Mouse (Mus musculus): ENCODE data around the gene Pnmal2. TPM values are rescaled to one million over a fixed set of nuclear protein-coding genes. Genes with fewer than 3 reads are reported as not detected.

Gene Pnmal2
- total and polyA plus RNA-seq, 3 experiments = 0.07 TPM; not detected in 2

GRCm38 (mm10) chr7:16906281-16906680 is 38.2 kb upstream of the Pnmal2 start, which contains the start of gene Ptgir:
TSS of gene Ptgir (plus strand) at chr7:16906490.
- Histone ChIP-seq H3K36me3 (ENCODE audit: control insufficient read depth in 1 of 2, insufficient read depth in 2 of 2, low read length in 2 of 2) (peaks cover 0 to 34% of the 10 kb centered on the region in 2 experiments), H3K9ac (ENCODE audit: control insufficient read depth, low read depth, low read length, poor library complexity, severe bottlenecking) (peak within 1 kb of the TSS; percentile 74), H3K79me2 (ENCODE audit: control insufficient read depth, insufficient read depth, low read length, poor library complexity) (peaks cover 27% of the 10 kb centered on the region), H3K4me3 (ENCODE audit: control insufficient read depth in 1 of 2, insufficient read depth in 1 of 2, low read depth in 2 of 2, low read length in 2 of 2) (peak within 1 kb of the TSS; percentile 57 to 70), H3K27me3 (ENCODE audit: control insufficient read depth in 1 of 2, insufficient read depth in 2 of 2, low read length in 2 of 2) (no peaks in the 10 kb centered on the region), H3K9me3 (replicated peaks; ENCODE audit: insufficient read depth, low read length) (no peaks in the 10 kb centered on the region), H3K27ac (ENCODE audit: control insufficient read depth, low read depth, low read length) (peak within 1 kb of the TSS; percentile 61), H3K4me1 (ENCODE audit: control insufficient read depth in 1 of 2, insufficient read depth in 2 of 2, low read length in 2 of 2) (peaks cover 6 to 47% of the 10 kb centered on the region in 2 experiments)
- peak; percentile 87 for DNase-seq (ENCODE audit: low read depth, low spot score)
- TF ChIP-seq TBP (IDR thresholded peaks at IDR 0.05; ENCODE audit: low read depth, low read length) (peak; percentile 62), SIN3A (IDR thresholded peaks at IDR 0.05; ENCODE audit: low read length) (peak; percentile 56; the same call in 1 of the 2 replicates), USF2 (IDR thresholded peaks at IDR 0.05; ENCODE audit: borderline replicate concordance in 1 of 2, insufficient read depth in 1 of 2, low read depth in 1 of 2, low read length in 2 of 2) (no peak), HCFC1 (IDR thresholded peaks at IDR 0.05; ENCODE audit: low read depth, low read length) (peak; percentile 37; the same call in 1 of the 2 replicates), GATA1 (IDR thresholded peaks at IDR 0.05; ENCODE audit: low read depth, low read length) (no peak), ZNF384 (IDR thresholded peaks at IDR 0.05; ENCODE audit: low read depth, low read length) (peak; percentile 54; the same call in 1 of the 2 replicates), MYC (IDR thresholded peaks at IDR 0.05; ENCODE audit: low read depth, low read length) (no peak; the same call in 1 of the 2 replicates), MEF2A (IDR thresholded peaks at IDR 0.05; ENCODE audit: extremely low read depth, insufficient replicate concordance, low read depth, low read length, poor library complexity, severe bottlenecking) (no peak), POLR2AphosphoS2 (IDR thresholded peaks at IDR 0.05; ENCODE audit: low read length) (peak; percentile 63; the same call in 1 of the 2 replicates), TCF12 (IDR thresholded peaks at IDR 0.05; ENCODE audit: low read depth, low read length) (peak; percentile 38; the same call in 1 of the 2 replicates), POLR2A (IDR thresholded peaks at IDR 0.05; ENCODE audit: control insufficient read depth in 1 of 2, insufficient read depth in 1 of 2, low read depth in 1 of 2, low read length in 2 of 2, poor library complexity in 1 of 2) (peak in 1 of 2 experiments; percentile 72; a peak in 2 of 4 replicates), MAZ (IDR thresholded peaks at IDR 0.05; ENCODE audit: low read depth, low read length) (peak; percentile 88), NELFE (IDR thresholded peaks at IDR 0.05; ENCODE audit: low read depth, low read length) (peak; percentile 61), MYB (IDR thresholded peaks at IDR 0.05; ENCODE audit: low read depth, low read length) (no peak)

GRCm38 (mm10) chr7:16906889-16907559 is 37.5 kb upstream of the Pnmal2 start:
- Histone ChIP-seq H3K9me3 (replicated peaks; ENCODE audit: insufficient read depth, low read length) (no peaks in the 10 kb centered on the region), H3K4me3 (ENCODE audit: control insufficient read depth in 1 of 2, insufficient read depth in 1 of 2, low read depth in 2 of 2, low read length in 2 of 2) (peak overlapping the region; percentile 57 to 70), H3K79me2 (ENCODE audit: control insufficient read depth, insufficient read depth, low read length, poor library complexity) (peaks cover 27% of the 10 kb centered on the region), H3K27me3 (ENCODE audit: control insufficient read depth in 1 of 2, insufficient read depth in 2 of 2, low read length in 2 of 2) (no peaks in the 10 kb centered on the region), H3K36me3 (ENCODE audit: control insufficient read depth in 1 of 2, insufficient read depth in 2 of 2, low read length in 2 of 2) (peaks cover 0 to 31% of the 10 kb centered on the region in 2 experiments), H3K4me1 (ENCODE audit: control insufficient read depth in 1 of 2, insufficient read depth in 2 of 2, low read length in 2 of 2) (peaks cover 6 to 46% of the 10 kb centered on the region in 2 experiments), H3K27ac (ENCODE audit: control insufficient read depth, low read depth, low read length) (peak overlapping the region; percentile 54), H3K9ac (ENCODE audit: control insufficient read depth, low read depth, low read length, poor library complexity, severe bottlenecking) (peak overlapping the region; percentile 74)
- DNase-seq (ENCODE audit: low read depth, low spot score) = peak; percentile 56
- peak; percentile 49; the same call in 1 of the 2 replicates for TF ChIP-seq USF1 (IDR thresholded peaks at IDR 0.05; ENCODE audit: low read depth, low read length)
- TF ChIP-seq MXI1 (IDR thresholded peaks at IDR 0.05; ENCODE audit: low read depth, low read length) = peak; percentile 36; the same call in 1 of the 2 replicates
- peak; percentile 73 for TF ChIP-seq MAX (IDR thresholded peaks at IDR 0.05; ENCODE audit: low read length)
- TF ChIP-seq MEF2A (IDR thresholded peaks at IDR 0.05; ENCODE audit: extremely low read depth, insufficient replicate concordance, low read depth, low read length, poor library complexity, severe bottlenecking) = no peak
- no peak for TF ChIP-seq GABPA (IDR thresholded peaks at IDR 0.05; ENCODE audit: low read depth, low read length)
- peak; percentile 3 to 22; a peak in 1 of 4 replicates for TF ChIP-seq POLR2A (IDR thresholded peaks at IDR 0.05; ENCODE audit: control insufficient read depth in 1 of 2, insufficient read depth in 1 of 2, low read depth in 1 of 2, low read length in 2 of 2, poor library complexity in 1 of 2)
